ENCODE assay signal across 7 mouse cellular contexts in genomic region chr3:130337857-130338256, GRCm38 (mm10).
DNase-seq lines count a peak whose midpoint lies in the region; ATAC-seq lines count a peak whose summit lies in the region.

No protein-coding gene starts in this region.

- peak; percentile 93 for ATAC-seq in forebrain, embryonic 13.5 days
- ATAC-seq in limb, embryonic 15.5 days (ENCODE audit: insufficient number of reproducible peaks, low FRiP score, low TSS enrichment, low read depth): peak; percentile 48; the same call in 1 of the 2 replicates

- no peaks in the 10 kb centered on the region for H3K36me3 ChIP-seq in forebrain, embryonic 13.5 days (ENCODE audit: poor library complexity, severe bottlenecking)
- no peaks in the 10 kb centered on the region for H3K36me3 ChIP-seq in limb, embryonic 15.5 days

- no peak overlapping the region for H3K27ac ChIP-seq in forebrain, embryonic 13.5 days
- peak overlapping the region; percentile 47; the same call in 1 of the 2 replicates for H3K27ac ChIP-seq in limb, embryonic 15.5 days

- no peaks in the 10 kb centered on the region for H3K9me3 ChIP-seq in forebrain, embryonic 13.5 days (replicated peaks)
- no peaks in the 10 kb centered on the region for H3K9me3 ChIP-seq in limb, embryonic 15.5 days

- WGBS in forebrain, embryonic 13.5 days: 16% methylated on average over 13 of the region's 13 CpGs
- 22% methylated on average over 13 of the region's 13 CpGs for WGBS in limb, embryonic 15.5 days

- H3K4me3 ChIP-seq in forebrain, embryonic 13.5 days: peak overlapping the region; percentile 13
- peak overlapping the region; percentile 14 for H3K4me3 ChIP-seq in limb, embryonic 15.5 days

- peaks cover 10% of the 10 kb centered on the region; the same call in 1 of the 2 replicates for H3K4me1 ChIP-seq in forebrain, embryonic 13.5 days
- no peaks in the 10 kb centered on the region for H3K4me1 ChIP-seq in limb, embryonic 15.5 days

- DNase-seq in retina, postnatal 1 day: peak; percentile 49
- DNase-seq in retina, embryonic 14.5 days (ENCODE audit: low spot score): no peak
- DNase-seq in heart, postnatal 4 days: peak; percentile 59
- peak; percentile 13 for DNase-seq in right cerebral cortex, postnatal 4 days
- DNase-seq in T-cell, adult 2 months (ENCODE audit: low spot score): no peak

- no peak overlapping the region; the same call in 1 of the 2 replicates for H3K9ac ChIP-seq in forebrain, embryonic 13.5 days
- H3K9ac ChIP-seq in limb, embryonic 15.5 days: no peak overlapping the region

- H3K4me2 ChIP-seq in forebrain, embryonic 13.5 days: peak overlapping the region; percentile 47
- peak overlapping the region; percentile 31; the same call in 1 of the 2 replicates for H3K4me2 ChIP-seq in limb, embryonic 15.5 days

- no peaks in the 10 kb centered on the region for H3K27me3 ChIP-seq in forebrain, embryonic 13.5 days
- H3K27me3 ChIP-seq in limb, embryonic 15.5 days: no peaks in the 10 kb centered on the region

Comparison
In these comparisons a context has a peak if more than half of its experiments do, and no peak if none do; other contexts are left out.
1. DNase-seq: peak in retina, postnatal 1 day (single experiment), heart, postnatal 4 days (single experiment) and right cerebral cortex, postnatal 4 days (single experiment); none in retina, embryonic 14.5 days (single experiment) and T-cell, adult 2 months (single experiment).